Mouse (Mus musculus) v-Abl transformed pro-B cells (cell line): ENCODE measurements around the gene Mt2.

Experiments used
- in situ Hi-C, 2 experiments: fragments of 400-800 bp; cut with MboI; formaldehyde crosslinking; loops; one replicate each; pipeline ENCODE4 v1.15.1; 2025; ENCODE audit not compliant: unreplicated experiment in 2 of 2

Mt2 gene

DNA sequence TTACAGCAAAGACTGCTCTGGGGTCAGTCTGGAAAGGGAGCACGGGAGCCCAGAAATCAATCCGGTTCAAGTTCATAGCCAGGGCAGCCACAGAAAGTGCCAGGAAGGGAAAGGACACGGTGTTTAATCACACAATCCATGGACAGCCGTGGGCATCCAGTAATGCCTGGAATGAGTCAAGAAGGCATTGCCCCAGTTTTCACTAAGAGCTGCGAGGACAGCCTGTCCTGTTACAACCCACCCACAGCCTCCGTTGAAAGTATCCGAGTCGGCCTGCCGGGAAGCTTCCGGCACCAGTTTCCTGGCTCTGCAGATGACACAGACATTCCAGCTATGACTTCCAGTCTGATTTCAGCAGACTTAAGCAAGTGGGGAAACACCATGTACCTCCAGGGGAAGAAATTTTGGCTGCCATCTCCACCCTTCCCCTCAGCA is 1.1 kb upstream of the Mt2 start:
- in situ Hi-C loops, result no loop called here

DNA sequence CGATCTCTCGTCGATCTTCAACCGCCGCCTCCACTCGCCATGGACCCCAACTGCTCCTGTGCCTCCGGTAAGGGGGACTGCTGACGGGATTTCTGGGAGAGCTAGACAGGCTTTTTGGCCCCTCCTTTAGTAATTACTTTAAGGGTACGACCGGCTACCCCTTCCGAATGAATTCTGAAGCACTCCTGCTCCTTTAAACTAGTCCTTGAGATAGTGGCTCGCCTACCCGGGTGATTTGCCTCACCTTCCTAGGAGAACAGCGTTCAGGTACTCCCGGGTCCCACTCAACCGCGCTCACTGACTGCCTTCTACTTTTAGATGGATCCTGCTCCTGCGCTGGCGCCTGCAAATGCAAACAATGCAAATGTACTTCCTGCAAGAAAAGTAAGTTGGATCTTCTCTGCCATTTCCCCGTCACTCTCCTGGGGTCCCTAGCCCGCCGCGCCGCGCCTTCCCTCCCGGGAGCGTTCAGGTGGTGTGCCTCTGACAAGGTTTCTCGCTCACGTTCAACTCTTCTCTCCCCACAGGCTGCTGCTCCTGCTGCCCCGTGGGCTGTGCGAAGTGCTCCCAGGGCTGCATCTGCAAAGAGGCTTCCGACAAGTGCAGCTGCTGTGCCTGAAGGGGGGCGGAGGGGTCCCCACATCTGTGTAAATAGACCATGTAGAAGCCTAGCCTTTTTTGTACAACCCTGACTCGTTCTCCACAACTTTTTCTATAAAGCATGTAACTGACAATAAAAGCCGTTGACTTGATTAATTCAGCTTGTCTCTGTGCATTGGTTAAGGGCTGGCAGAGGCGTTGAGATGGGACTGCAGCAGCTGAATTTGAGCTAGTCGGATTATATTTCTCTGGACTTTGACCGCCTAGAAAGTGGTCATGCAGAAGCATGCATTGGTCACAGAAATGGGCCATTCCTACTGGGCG is 607 bp downstream of the Mt2 start:
- in situ Hi-C loops, result no loop called here

DNA sequence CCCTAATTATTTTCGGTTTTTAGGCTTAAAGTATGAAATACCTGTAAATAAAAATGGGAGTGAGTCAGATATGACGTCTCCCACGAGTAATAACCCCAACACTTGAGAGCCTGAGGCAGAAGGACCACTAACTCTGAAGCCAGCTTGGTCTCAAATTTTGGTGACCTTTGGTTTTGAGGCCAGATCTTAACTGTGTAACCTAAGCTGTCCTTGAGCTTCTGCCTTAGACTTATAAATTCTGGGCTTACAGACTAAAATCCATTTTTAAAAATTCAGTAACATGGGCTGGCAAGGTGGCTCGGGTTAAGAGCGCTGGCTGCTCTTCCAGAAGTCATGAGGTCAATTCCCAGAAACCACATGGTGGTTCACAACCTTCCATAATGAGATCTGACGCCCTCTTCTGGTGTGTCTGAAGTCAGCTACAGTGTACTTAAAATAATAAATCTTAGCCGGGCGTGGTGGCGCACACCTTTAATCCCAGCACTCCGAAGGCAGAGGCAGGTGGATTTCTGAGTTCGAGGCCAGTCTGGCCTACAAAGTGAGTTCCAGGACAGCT is 1.5 kb downstream of the Mt2 start:
- in situ Hi-C loops, result no loop called here

DNA sequence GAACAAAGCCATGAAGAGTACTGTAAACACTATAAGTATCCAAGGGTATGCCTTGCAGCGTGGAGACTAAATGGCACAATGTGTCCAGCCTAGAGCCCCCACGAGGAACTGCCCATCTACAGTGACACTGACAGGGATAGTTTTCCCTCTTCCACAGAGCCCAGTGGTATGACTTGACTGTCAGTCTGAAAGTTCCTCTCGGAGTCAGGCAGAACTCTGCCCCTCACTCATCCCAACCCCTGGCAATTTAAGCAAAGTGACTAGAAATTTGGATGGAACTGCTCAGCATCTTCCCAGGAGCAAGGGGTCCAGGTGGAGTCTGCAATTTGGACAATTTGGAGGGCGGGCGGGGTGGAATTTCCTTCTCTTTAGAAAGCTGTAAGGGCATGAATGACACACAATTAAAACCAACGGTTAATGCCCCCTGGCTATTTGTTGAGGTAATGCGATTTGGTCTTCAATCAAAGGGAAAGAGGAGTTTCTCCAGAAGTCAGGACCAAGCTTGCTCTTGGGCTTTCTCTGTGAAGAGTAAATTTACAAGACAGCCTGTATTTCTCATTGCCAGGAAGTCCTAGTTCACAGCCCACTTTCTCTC is 2.3 kb downstream of the Mt2 start:
- in situ Hi-C loops, result loop anchor here in 1 of 2 experiments (25.0 kb wide), 1 partner anchor 1812 kb away; the partner anchor contains the start of gene Irx5

DNA sequence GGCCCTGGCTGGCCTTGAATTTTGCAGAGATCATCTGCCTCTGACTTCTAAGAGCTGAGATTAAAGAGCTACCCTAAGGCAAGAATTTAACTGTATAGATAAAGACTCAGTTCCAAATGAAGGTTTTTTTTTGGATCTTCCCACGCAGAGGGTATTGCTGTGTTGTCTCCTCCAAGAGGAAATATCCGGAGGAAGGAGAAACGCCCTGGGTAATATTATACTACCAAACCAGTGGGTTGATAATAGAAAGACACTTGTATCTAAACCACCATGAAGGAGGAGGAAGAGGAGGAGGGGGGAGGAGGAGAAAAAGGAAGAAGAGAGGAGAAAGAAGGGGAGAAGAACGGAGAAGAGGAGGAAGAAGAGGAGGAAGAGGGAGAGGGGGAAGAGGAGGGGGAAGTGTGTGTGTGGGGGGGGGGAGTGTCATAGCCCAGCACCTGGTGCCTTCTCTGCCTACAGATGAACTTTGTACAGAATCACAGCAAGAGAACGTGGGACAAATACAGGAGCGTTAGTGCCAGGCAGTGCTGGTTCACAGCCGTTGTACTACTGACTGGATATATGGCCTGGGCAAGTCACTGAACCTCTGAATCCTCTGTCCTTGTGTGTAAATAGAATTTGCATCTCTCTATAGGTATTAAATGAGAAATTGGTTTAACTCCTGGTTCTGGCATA is 5.4 kb downstream of the Mt2 start:
- in situ Hi-C loops, result loop anchor here in 1 of 2 experiments (25.0 kb wide), 1 partner anchor 1816 kb away; the partner anchor contains the start of gene Irx5

DNA sequence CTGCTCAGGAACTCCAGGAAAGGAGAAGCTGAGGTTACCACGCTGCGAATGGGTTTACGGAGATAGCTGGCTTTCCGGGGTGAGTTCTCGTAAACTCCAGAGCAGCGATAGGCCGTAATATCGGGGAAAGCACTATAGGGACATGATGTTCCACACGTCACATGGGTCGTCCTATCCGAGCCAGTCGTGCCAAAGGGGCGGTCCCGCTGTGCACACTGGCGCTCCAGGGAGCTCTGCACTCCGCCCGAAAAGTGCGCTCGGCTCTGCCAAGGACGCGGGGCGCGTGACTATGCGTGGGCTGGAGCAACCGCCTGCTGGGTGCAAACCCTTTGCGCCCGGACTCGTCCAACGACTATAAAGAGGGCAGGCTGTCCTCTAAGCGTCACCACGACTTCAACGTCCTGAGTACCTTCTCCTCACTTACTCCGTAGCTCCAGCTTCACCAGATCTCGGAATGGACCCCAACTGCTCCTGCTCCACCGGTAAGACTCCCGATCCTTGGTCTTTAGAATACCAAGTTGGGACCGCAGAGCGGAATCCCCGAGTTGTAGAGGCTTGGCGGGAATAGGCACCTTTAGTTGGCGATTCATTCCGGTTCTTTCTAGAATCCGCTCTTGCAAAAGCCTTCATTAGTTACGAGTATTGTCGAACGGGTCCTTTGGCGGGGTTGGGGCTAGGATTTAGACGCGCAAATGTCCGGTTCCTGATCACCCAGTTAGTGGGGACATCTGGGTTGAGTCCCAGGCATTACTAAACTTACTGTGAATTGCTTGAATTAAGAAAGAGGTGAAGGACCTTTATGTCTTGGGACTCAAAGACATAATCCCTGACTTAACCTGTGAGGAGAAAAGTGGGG is 6.6 kb downstream of the Mt2 start, which contains the start of gene Mt1:
Gene Mt1, plus strand, starts transcription at position 226 of the 856 bp plus-strand sequence.
- in situ Hi-C loops, result loop anchor here in 1 of 2 experiments (25.0 kb wide), 1 partner anchor 1817 kb away; the partner anchor contains the start of gene Irx5

DNA sequence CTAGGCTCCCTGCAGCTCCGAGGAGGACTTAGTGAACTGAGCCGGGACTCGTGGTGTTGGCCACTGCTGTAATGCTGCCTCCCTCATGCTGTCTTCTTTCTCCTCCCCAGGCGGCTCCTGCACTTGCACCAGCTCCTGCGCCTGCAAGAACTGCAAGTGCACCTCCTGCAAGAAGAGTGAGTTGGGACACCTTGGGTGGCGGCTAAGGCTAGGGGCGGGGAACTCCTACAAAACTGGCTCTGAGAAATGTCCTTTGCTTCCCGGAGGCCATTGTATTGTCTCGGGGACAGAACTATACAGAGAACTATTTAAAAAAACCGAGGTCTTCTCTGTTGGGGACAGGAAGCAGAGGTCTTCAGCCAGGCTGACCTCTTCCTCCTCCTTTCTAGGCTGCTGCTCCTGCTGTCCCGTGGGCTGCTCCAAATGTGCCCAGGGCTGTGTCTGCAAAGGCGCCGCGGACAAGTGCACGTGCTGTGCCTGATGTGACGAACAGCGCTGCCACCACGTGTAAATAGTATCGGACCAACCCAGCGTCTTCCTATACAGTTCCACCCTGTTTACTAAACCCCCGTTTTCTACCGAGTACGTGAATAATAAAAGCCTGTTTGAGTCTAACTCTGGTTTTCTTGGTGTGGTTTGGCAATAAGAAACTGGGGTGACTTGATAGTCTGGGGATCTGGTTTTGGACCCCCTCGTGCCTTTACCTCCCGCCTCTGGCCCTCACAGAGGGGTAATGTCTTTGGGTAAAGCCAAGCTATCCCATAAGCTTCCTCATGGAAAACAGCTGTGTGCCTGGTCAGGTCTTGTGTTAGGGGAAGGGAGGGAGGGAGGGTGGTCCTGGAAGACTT is 7.5 kb downstream of the Mt2 start:
- in situ Hi-C loops, result loop anchor here (10.0 to 25.0 kb wide), 2 partner anchors 1815 to 1818 kb away; partner anchors contain the start of gene Irx5 (in 1 of the 2)

DNA sequence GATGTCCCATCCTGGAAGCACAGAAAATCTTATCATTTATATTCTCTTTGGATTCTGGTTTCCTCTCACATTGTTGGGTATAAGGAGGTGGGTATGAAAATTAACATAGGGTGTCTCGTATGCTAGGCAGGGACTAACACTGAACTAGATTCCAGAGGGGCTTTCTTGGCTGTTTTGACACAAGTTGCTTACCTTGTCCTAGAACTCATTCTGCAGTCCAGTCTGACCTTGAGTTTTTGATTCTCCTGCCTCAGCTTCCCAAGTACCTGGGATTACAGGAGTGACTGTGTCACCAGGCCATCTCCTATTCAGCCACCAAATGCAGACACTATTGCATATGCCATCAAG is 8.1 kb downstream of the Mt2 start:
- in situ Hi-C loops, result loop anchor here (10.0 to 25.0 kb wide), 2 partner anchors 1816 to 1818 kb away; partner anchors contain the start of gene Irx5 (in 1 of the 2)

DNA sequence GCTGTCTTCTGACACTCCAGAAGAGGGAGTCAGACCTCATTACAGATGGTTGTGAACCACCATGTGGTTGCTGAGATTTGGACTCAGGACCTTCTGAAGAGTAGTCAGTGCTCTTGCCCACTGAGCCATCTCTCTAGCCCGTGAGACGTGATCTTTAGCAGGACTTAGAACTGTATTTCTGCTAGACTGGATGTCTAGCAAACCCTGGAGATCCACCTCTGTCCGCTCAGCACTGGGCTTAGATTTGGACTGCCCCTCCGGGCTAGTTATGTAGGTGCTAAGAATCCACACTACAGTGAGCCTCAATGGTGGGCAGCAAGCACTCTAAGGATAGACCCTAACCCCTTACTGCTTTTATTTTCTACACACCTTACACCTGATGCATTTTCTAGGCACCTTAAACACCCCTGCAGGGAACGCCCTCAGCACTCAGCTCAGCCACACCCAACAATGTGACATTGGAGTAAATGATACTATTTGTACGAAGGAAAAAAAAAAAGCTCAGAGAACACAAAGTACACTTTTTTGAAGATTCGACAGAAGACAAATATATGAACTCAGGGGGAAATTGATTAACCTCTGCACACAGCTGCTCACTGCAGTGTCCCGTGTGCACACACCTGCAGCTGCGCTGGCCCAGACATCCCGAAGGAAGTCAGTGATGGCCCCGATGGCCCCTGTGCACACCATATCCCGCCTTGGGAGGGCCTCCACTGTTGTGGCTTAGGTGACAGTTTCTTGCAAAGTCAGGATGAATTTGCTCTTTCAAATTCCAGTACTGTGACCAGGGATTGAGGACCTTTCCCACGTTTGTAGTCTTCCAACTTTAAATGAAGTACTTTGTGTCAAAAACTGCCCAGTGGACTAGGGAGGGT is 9.8 kb downstream of the Mt2 start:
- in situ Hi-C loops, result loop anchor here (10.0 to 25.0 kb wide), 2 partner anchors 1817 to 1820 kb away; partner anchors contain the start of gene Irx5 (in 1 of the 2)

DNA sequence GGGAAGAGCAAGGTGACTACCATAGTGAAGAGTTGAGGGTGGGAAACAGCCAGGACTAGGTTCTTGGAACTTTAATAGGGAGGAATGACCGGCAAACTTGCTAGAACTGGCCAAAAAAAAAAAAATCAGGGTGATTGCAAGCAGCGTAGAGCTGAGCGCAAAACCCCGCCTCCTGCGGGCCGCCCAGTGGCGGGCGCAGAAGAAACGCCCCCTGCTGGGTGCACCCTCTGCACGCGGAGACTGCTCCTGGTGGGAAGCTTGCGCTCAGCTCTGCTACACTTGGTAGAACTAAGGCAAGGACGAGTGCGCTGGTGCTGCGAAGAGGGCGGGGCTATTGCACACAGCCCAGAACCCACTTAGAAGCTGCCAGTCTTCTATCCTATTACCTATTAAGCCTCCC is 10.7 kb downstream of the Mt2 start:
- in situ Hi-C loops, result loop anchor here (10.0 to 25.0 kb wide), 2 partner anchors 1818 to 1821 kb away; partner anchors contain the start of gene Irx5 (in 1 of the 2)

DNA sequence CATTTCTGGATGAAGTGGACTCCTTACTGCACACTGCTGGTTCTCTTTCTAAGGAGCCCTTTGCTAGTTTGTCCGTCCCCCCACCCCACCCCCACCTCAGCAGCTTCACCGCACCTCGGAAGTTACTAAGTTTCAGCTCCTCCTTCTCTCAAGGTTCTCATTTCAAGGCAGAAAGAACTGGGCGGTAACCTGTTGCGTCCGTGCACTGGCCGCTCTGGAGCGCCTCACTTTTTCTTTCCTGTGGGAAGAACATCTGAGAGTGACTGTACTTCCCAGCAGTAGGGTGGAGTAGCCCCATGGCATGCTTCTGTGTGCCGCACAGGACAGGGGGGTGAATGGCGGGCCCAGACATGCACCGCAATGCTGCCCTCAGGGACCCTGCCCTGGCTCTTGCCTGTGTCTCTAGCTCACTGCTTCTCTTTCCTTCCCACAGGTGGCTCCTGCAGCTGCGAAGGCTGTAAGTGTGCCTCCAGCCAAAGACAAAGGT is 11.9 kb downstream of the Mt2 start:
- in situ Hi-C loops, result loop anchor here (10.0 to 25.0 kb wide), 2 partner anchors 1820 to 1822 kb away; partner anchors contain the start of gene Irx5 (in 1 of the 2)

DNA sequence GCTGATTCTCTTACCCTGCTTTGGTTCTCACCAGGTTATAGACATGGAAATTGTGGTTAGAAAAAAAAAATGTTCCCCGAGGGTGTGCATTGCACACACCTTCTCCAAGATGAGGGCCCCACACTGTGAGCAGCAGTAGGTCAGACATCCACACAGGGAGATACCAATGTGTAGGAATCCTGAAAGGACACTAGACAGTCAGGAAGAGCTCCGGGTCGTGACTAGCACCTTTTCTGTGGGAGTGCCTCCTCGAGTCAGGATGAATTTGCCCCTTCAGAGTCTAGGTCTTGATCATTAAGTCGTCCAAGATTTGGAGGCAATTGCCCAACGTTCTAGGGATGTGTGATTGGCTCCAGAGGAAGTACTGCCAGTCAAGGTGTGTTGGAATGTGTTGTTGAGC is 13.3 kb downstream of the Mt2 start:
- in situ Hi-C loops, result loop anchor here (10.0 to 25.0 kb wide), 2 partner anchors 1821 to 1823 kb away; partner anchors contain the start of gene Irx5 (in 1 of the 2)

DNA sequence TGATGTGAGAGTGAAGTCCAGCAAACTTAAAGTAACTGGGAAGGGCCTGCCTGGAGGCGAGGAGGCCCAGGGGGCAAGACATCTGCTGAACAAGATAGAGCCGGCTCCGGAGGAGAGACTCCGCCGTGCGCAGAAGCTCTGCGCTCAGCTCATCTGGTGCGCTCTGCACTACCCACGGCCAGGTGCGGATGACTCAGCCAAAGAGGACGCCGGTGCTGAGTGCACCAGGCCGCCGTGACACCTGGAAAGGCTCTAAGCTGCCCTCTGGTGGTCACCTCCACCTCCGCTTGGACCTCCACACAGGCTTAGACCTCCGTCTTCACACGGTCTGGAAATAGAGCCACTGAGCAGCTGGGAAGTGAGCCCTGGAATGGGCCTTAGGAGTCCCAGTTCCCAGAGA is 14.1 kb downstream of the Mt2 start:
- in situ Hi-C loops, result loop anchor here (10.0 to 25.0 kb wide), 2 partner anchors 1822 to 1824 kb away; partner anchors contain the start of gene Irx5 (in 1 of the 2)

DNA sequence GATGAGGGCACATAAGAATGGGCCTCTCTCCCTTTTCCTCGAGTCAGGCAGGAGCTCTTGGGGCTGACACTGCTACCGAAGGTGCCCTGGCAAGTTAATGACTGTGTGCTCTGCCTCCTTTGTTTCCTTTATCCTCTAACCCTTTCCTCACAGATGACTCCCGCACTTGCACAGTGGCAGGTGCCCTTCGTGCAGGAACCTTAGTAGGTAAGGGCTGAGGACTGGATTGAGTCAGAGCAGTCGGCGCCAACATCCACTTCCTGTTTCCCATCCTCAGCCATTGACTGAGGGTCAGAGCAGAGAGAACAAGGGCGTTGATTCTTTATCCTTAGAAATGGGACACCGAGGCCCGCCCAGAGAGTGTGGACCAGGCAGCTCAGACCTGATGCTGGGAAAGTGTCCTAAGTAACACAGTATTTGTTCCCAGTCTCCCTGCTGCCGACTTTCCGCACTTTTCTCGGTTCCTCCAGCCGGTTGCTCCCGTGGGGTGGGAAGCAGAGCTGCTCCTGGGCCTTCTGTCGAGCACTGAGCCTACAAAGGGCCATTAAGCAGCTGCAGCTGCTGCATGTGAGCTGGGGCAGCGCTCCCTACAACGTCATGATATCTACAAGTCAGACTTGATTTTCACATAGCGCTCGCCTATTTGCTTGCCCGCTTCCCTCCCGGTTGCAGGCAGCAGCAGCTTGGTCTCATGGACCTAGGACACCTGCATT is 15.0 kb downstream of the Mt2 start:
- in situ Hi-C loops, result loop anchor here (10.0 to 25.0 kb wide), 2 partner anchors 1823 to 1825 kb away; partner anchors contain the start of gene Irx5 (in 1 of the 2)

DNA sequence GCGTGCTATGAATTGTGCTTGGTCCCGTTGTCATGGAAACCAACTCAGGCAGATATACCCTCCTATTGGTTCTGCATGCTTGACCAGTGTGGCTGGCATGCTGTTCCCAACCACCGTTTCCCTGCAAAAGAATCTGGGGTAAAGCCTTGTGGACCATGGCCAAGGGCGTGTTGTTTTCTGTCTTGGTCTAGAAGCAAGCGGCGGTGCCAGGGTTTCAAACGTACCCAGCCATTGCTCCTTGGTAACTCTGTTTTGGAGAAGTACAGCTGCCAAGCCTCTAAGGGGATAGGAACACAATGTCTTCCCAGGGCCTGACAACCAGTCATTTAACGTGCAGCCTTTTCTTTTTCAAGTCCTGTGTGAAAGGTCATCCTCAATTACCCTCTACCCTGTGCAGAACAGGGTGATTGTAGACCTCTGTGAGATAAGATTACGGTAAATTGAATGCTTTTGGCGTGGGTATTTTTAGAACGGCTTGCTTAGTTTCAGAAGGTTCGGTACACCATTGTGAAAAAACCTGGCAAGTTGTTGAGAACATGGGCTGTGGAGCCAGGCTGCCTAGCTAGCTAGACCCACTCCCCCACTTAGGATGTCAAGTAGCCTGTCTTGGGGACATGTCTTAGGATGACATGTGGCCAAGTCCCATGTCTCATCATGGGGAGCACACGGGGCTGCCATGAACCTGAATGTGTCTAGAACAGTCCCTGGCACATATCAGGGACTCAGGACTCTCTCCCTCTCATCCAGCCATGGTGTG is 17.0 kb downstream of the Mt2 start:
- in situ Hi-C loops, result loop anchor here (5.0 to 25.0 kb wide), 5 partner anchors 87 to 1827 kb away; partner anchors contain the start of genes Irx5 (in 1 of the 2), Nudt21 (in 1 of the 2) and Ogfod1 (in 1 of the 2)
